Mouse (Mus musculus): ENCODE measurements at regions not wholly inside any gene's neighbourhood (a gene's known extent, or its start where the extent isn't known, plus 50 kb on each side); places are given as distances from the start of the nearest gene placed in this dataset.

DNA sequence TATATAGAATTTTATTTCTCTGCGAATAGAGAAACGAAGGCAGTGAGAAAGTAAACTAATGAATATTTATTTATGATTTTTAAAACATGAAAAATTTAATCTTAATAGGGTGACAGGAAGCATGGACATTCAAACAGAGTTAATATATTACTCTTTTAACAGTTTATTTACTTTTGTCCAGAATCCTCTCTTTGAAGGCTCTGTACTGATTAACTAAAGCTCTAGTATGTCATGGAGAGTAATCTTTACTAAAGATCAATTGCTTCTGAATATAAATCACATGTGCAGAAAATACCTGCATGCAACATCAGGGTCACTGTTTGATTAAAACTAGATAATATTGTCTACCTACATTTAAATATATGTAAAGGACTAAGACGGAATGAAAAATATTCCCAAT is 818.7 kb upstream of the Robo1 start:
- in situ Hi-C loops (cut with MboI, MseI) = no loop called here

DNA sequence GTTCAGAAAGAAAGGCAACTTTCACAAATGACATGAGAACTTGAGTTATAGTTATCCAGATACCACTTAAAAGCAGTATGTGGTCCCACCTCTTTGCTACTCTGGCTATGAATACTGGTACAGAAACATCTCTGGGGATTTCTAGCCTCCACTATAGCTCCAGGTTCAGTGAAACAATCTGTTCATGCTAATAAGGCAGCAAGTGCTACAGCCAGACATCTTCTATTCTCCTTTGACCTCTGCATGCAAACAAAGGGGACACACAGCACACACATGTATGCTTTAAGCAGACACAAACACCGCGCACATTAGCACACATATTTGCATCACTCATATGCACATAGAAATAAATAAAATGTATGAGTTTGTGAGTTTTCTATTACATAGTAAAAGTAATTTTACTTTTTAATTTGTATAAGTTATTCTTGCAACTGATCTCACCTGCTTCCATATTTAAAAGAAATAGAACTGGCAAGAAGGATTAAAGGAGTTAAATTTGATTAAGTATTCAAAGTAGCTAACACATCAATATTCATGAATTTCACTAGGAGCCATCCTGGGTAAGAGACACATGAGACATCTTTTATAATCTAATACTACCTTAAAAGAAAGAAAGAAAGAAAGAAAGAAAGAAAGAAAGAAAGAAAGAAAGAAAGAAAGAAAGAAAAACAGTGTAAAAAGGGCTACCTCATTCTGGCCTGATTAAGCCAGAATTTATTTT is 811.5 kb upstream of the Robo1 start:
- in situ Hi-C loops (cut with MboI, MseI) = loop anchor here in 1 of 2 experiments (10.0 kb wide), 1 partner anchor 272 kb away; no protein-coding TSS in a partner anchor

DNA sequence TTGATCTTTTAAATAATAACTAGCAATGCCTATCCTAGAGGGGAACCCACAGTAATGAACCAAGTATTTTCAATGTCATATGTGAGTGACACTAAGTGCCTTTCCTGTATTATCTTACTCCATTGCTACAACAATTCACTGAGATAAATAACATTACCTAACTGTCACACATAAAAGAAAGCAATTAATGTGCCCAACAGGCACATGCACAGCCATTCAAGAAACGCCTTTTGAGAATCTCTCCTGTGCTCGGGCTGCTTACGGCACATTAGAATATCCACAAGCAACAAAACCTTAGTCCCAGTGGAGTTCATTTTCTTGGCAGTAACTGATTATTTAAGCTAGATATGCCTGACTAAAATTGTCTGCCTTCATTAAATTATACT is 810.9 kb upstream of the Robo1 start:
- in situ Hi-C loops (cut with MboI, MseI) = loop anchor here in 1 of 2 experiments (10.0 kb wide), 1 partner anchor 272 kb away; no protein-coding TSS in a partner anchor

DNA sequence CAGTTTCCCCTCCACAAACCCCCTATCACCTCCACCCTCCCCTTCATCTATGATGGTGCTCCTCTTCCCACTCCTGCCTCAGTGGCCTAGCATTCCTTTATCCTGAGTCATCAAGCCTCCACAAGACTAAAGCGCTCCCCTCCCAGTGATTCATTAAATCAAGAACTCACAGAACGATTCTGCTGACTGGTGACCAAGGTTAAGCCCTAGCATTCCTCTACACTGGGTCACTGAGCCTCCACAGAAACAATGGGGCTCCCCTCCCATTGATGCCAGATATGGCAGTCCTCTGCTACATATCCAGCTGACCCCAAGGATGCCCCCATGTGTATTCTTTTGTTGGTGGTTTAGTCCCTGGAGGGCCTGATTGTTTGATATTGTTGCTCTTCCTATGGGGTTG is 796.7 kb upstream of the Robo1 start:
- in situ Hi-C loops (cut with MboI, MseI) = no loop called here

DNA sequence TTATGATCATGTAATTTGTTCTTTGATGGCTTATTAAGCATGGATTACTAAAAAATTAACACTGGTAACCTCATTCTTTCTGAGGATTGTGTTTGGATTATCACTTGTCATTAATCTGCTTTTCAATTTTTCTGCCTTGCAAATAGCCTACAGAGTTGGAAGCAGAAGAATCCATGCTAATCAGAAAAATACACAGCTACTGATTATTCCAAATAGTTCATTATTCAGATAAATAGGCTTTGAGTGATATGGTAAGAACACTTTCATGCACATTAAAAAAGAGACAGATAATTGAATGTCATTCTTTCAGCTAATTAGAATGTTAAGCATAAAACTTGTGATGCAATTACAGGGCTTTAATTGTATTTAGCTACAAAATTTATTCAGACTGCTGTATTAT is 768.8 kb upstream of the Robo1 start:
- in situ Hi-C loops (cut with MboI, MseI) = no loop called here
